Comparison of ENCODE assay signal across 24 mouse cellular contexts in genomic region chr4:41557092-41557491, GRCm38 (mm10). TPM values are rescaled to one million over a fixed set of nuclear protein-coding genes. Genes with fewer than 3 reads are reported as not detected.
A peak's percentile ranks its signal among the peaks of the same experiment; 100 is the strongest.
DNase-seq lines count a peak whose midpoint lies in the region; ATAC-seq and TF ChIP-seq lines count a peak whose summit lies in the region.
"Had no signal": no experiment of that assay in that cellular context is flagged by ENCODE, and none has a peak within 500 bp of the region (broad histone marks: within the 10 kb centered on the region; RNA-seq: fewer than 3 reads in every experiment).

No protein-coding gene starts in this region.

- no peak for ATAC-seq in midbrain, embryonic 12.5 days (ENCODE audit: low FRiP score, low read depth)
- ATAC-seq in midbrain, embryonic 16.5 days = no peak
- no peak for ATAC-seq in neural tube, embryonic 13.5 days (ENCODE audit: low read depth)
- ATAC-seq: activated CD4-positive, CD25-positive, alpha-beta regulatory T cell, adult 4 months; forebrain, embryonic 14.5 days; hindbrain, embryonic 16.5 days; inflammation-experienced regulatory T-cells, adult 6 months; Patski had no signal

- no peak for TF ChIP-seq CTCF in gastrocnemius, adult 2 months (IDR thresholded peaks at IDR 0.05)

- peaks cover 16% of the 10 kb centered on the region; the same call in 1 of the 2 replicates for H3K4me1 ChIP-seq in midbrain, embryonic 12.5 days
- H3K4me1 ChIP-seq in midbrain, embryonic 16.5 days (ENCODE audit: control insufficient read depth, insufficient read depth, low read length) = peaks cover 14% of the 10 kb centered on the region
- H3K4me1 ChIP-seq in neural tube, embryonic 13.5 days (replicated peaks) = peaks cover 61% of the 10 kb centered on the region

- intact Hi-C loops in gastrocnemius, adult 2 months (cut with DNase I) = no loop called here
- intact Hi-C loops in gastrocnemius, postnatal 14 days (cut with DNase I; ENCODE audit: low total_unique reads) = loop anchor here (10.0 kb wide), 1 partner anchor 148 kb away; no protein-coding TSS in a partner anchor

- H3K27me3 ChIP-seq in midbrain, embryonic 12.5 days = no peaks in the 10 kb centered on the region
- no peaks in the 10 kb centered on the region for H3K27me3 ChIP-seq in midbrain, embryonic 16.5 days (ENCODE audit: control insufficient read depth, insufficient read depth, low read depth, low read length)
- no peaks in the 10 kb centered on the region for H3K27me3 ChIP-seq in neural tube, embryonic 13.5 days
- H3K27me3 ChIP-seq: CH12.LX; heart, embryonic 15.5 days; Patski had no signal

- 74% methylated on average over 3 of the region's 3 CpGs for WGBS in midbrain, embryonic 12.5 days
- 56% methylated on average over 3 of the region's 3 CpGs for WGBS in midbrain, embryonic 16.5 days
- 75% methylated on average over 3 of the region's 3 CpGs for WGBS in neural tube, embryonic 13.5 days

- no peak for DNase-seq in gastrocnemius, adult 2 months
- DNase-seq in gastrocnemius, postnatal 14 days = no peak
- no peak for DNase-seq in neural tube, embryonic 10.5 days (ENCODE audit: extremely low spot score, low spot score)
- DNase-seq in kidney, adult 8-10 months = no peak
- DNase-seq: adrenal gland, postnatal 14 days; cerebellum, adult 2 months; cerebellum, postnatal 10 days; heart, adult 18-20 months; heart, postnatal 14 days had no signal

- no peaks in the 10 kb centered on the region for H3K36me3 ChIP-seq in midbrain, embryonic 12.5 days
- no peaks in the 10 kb centered on the region for H3K36me3 ChIP-seq in midbrain, embryonic 16.5 days (ENCODE audit: control insufficient read depth, insufficient read depth, low read length)
- no peaks in the 10 kb centered on the region for H3K36me3 ChIP-seq in neural tube, embryonic 13.5 days
- H3K36me3 ChIP-seq: embryonic facial prominence, embryonic 10.5 days; heart, embryonic 15.5 days; hindbrain, embryonic 10.5 days had no signal

- peak overlapping the region; percentile 92 for H3K27ac ChIP-seq in gastrocnemius, adult 2 months
- 0 out of 2 replicates have a peak overlapping the region, but pooled peaks have one; percentile 15 for H3K27ac ChIP-seq in midbrain, embryonic 12.5 days (replicated peaks)
- no peak overlapping the region; the same call in 1 of the 2 replicates for H3K27ac ChIP-seq in midbrain, embryonic 16.5 days (ENCODE audit: low read length)
- H3K27ac ChIP-seq in neural tube, embryonic 13.5 days (replicated peaks) = peak overlapping the region; percentile 33
- H3K27ac ChIP-seq: embryonic facial prominence, embryonic 10.5 days; heart, embryonic 15.5 days; hindbrain, embryonic 10.5 days had no signal

- no peak overlapping the region for H3K9ac ChIP-seq in midbrain, embryonic 12.5 days (replicated peaks)
- H3K9ac ChIP-seq in midbrain, embryonic 16.5 days (ENCODE audit: low read depth, low read length) = no peak overlapping the region
- no peak overlapping the region for H3K9ac ChIP-seq in neural tube, embryonic 13.5 days
- H3K9ac ChIP-seq: heart, embryonic 15.5 days had no signal

- H3K4me2 ChIP-seq in midbrain, embryonic 12.5 days (replicated peaks) = 0 out of 2 replicates have a peak overlapping the region, but pooled peaks have one; percentile 1
- H3K4me2 ChIP-seq in midbrain, embryonic 16.5 days (ENCODE audit: low read length) = no peak overlapping the region
- no peak overlapping the region for H3K4me2 ChIP-seq in neural tube, embryonic 13.5 days
- H3K4me2 ChIP-seq: heart, embryonic 11.5 days; heart, embryonic 15.5 days had no signal

- H3K4me3 ChIP-seq in gastrocnemius, adult 2 months = peak overlapping the region; percentile 44; the same call in 1 of the 2 replicates
- no peak overlapping the region for H3K4me3 ChIP-seq in midbrain, embryonic 12.5 days
- H3K4me3 ChIP-seq in midbrain, embryonic 16.5 days (ENCODE audit: low read depth, low read length) = no peak overlapping the region
- no peak overlapping the region for H3K4me3 ChIP-seq in neural tube, embryonic 13.5 days
- H3K4me3 ChIP-seq: embryonic facial prominence, embryonic 10.5 days; heart, embryonic 15.5 days; hindbrain, embryonic 10.5 days had no signal

- no peaks in the 10 kb centered on the region for H3K9me3 ChIP-seq in midbrain, embryonic 12.5 days
- no peaks in the 10 kb centered on the region for H3K9me3 ChIP-seq in midbrain, embryonic 16.5 days (replicated peaks; ENCODE audit: control insufficient read depth, low read length, poor library complexity, severe bottlenecking)
- H3K9me3 ChIP-seq in neural tube, embryonic 13.5 days = no peaks in the 10 kb centered on the region
- H3K9me3 ChIP-seq: embryonic facial prominence, embryonic 10.5 days; heart, embryonic 15.5 days; hindbrain, embryonic 10.5 days had no signal

RNA-seq across cellular contexts. Expression of gene Fam219a, which starts 12.2 kb away (rescaled TPM):
- 10 to 100 TPM; 18.0 to 24.3 TPM for total RNA-seq in gastrocnemius, adult 2 months (2021)
- 10 to 100 TPM; 16.2 to 17.1 TPM for total RNA-seq in gastrocnemius, postnatal 14 days (2021)
- 11.4 and 11.9 TPM in 2 replicates for polyA plus RNA-seq in midbrain, embryonic 12.5 days (2016; fragmentation: Nextera tagmentation; extraction: Ambion mirVana)
- 16.4 and 21.7 TPM in 2 replicates for polyA plus RNA-seq in midbrain, embryonic 16.5 days (2015; fragmentation: Nextera tagmentation; extraction: Ambion mirVana)
- polyA plus RNA-seq in neural tube, embryonic 13.5 days (2015; fragmentation: Nextera tagmentation; extraction: Ambion mirVana) = 14.7 and 18.8 TPM in 2 replicates

RNA-seq across cellular contexts. Expression of gene Dnaic1, which starts 12.5 kb away (rescaled TPM):
- under 1 TPM; 0.56 to 0.59 TPM for total RNA-seq in gastrocnemius, adult 2 months (2021)
- total RNA-seq in gastrocnemius, postnatal 14 days (2021) = under 1 TPM; 0.47 to 0.58 TPM
- 2.3 and 2.5 TPM in 2 replicates for polyA plus RNA-seq in midbrain, embryonic 12.5 days (2016; fragmentation: Nextera tagmentation; extraction: Ambion mirVana)
- 1.4 and 2.6 TPM in 2 replicates for polyA plus RNA-seq in midbrain, embryonic 16.5 days (2015; fragmentation: Nextera tagmentation; extraction: Ambion mirVana)
- polyA plus RNA-seq in neural tube, embryonic 13.5 days (2015; fragmentation: Nextera tagmentation; extraction: Ambion mirVana) = 0.87 and 1.0 TPM in 2 replicates
- total RNA-seq: adrenal gland, adult 18-20 months had no signal
- polyA plus RNA-seq: activated CD4-positive, CD25-positive, alpha-beta regulatory T cell, adult 4 months; inflammation-experienced regulatory T-cells, adult 6 months had no signal

RNA-seq across cellular contexts. Expression of gene 1110017D15Rik, which starts 40.0 kb away (rescaled TPM):
- under 1 TPM in 1 of 2 experiments, not detected in 1; 0.67 TPM for total RNA-seq in gastrocnemius, adult 2 months (2021)
- total RNA-seq in gastrocnemius, postnatal 14 days (2021) = under 1 TPM in 1 of 2 experiments, not detected in 1; 0.37 TPM
- 5.0 and 5.5 TPM in 2 replicates for polyA plus RNA-seq in midbrain, embryonic 12.5 days (2016; fragmentation: Nextera tagmentation; extraction: Ambion mirVana)
- 15.1 and 18.5 TPM in 2 replicates for polyA plus RNA-seq in midbrain, embryonic 16.5 days (2015; fragmentation: Nextera tagmentation; extraction: Ambion mirVana)
- 6.8 and 8.7 TPM in 2 replicates for polyA plus RNA-seq in neural tube, embryonic 13.5 days (2015; fragmentation: Nextera tagmentation; extraction: Ambion mirVana)
- total RNA-seq: CH12.LX; gastrocnemius, adult 18-20 months had no signal
- polyA plus RNA-seq: activated CD4-positive, CD25-positive, alpha-beta regulatory T cell, adult 4 months; heart, embryonic 11.5 days; inflammation-experienced regulatory T-cells, adult 6 months had no signal

RNA-seq across cellular contexts. Expression of gene AI464131, which starts 54.2 kb away (rescaled TPM):
- total RNA-seq in gastrocnemius, adult 2 months (2021) = 10 to 100 TPM; 75.0 to 87.5 TPM
- 10 to 100 TPM; 60.1 to 60.8 TPM for total RNA-seq in gastrocnemius, postnatal 14 days (2021)
- polyA plus RNA-seq in midbrain, embryonic 12.5 days (2016; fragmentation: Nextera tagmentation; extraction: Ambion mirVana) = 8.5 and 8.7 TPM in 2 replicates
- polyA plus RNA-seq in midbrain, embryonic 16.5 days (2015; fragmentation: Nextera tagmentation; extraction: Ambion mirVana) = 7.4 and 11.6 TPM in 2 replicates
- 5.7 and 6.5 TPM in 2 replicates for polyA plus RNA-seq in neural tube, embryonic 13.5 days (2015; fragmentation: Nextera tagmentation; extraction: Ambion mirVana)
- polyA plus RNA-seq: activated CD4-positive, CD25-positive, alpha-beta regulatory T cell, adult 4 months; inflammation-experienced regulatory T-cells, adult 6 months had no signal
